Mouse (Mus musculus) kidney, postnatal 0 days (tissue): Measurements from ENCODE around the gene Pld5. TPM values are rescaled to one million over a fixed set of nuclear protein-coding genes. Genes with fewer than 3 reads are reported as not detected.
A peak's percentile ranks its signal among the peaks of the same experiment; 100 is the strongest.

Source experiments
- ATAC-seq: fragments of 200-750 bp; cut with Nextera tagmentation; replicated peaks from 2 replicates; pipeline ENCODE4 v1.8.0; 2017; ENCODE audit warnings: low read depth, moderate number of reproducible peaks, moderate TSS enrichment, moderate library complexity; ENCODE audit not compliant: low FRiP score
- DNase-seq: peaks from one replicate; pipeline ENCODE4 v3.0.0-alpha.2; 2016; ENCODE audit warnings: low spot score
- H3K27ac ChIP-seq: fragments of 300-500 bp; sonication (generic); 2 replicates; pipeline ENCODE4 v1.5.1; 2014; ENCODE audit warnings: mild to moderate bottlenecking
- H3K27me3 ChIP-seq: fragments of 300-500 bp; sonication (generic); 2 replicates; pipeline ENCODE4 v1.6.1; 2014; ENCODE audit warnings: low read length, mixed read lengths; ENCODE audit not compliant: insufficient read depth
- H3K36me3 ChIP-seq: fragments of 300-500 bp; sonication (generic); 2 replicates; pipeline ENCODE4 v1.6.1; 2014; ENCODE audit warnings: low read length, mixed read lengths; ENCODE audit not compliant: insufficient read depth
- H3K4me1 ChIP-seq: fragments of 300-500 bp; sonication (generic); replicated peaks from 2 replicates; pipeline ENCODE4 v1.6.1; 2014; ENCODE audit warnings: antibody characterized with exemption, low read length, mixed read lengths; ENCODE audit not compliant: insufficient read depth
- H3K4me2 ChIP-seq: fragments of 300-500 bp; sonication (generic); 2 replicates; pipeline ENCODE4 v1.6.1; 2014; ENCODE audit warnings: mild to moderate bottlenecking, low read length, moderate library complexity, mixed read lengths
- H3K4me3 ChIP-seq: fragments of 300-500 bp; sonication (generic); replicated peaks from 2 replicates; pipeline ENCODE4 v1.5.1; 2014; ENCODE audit warnings: low read depth, low read length
- H3K9ac ChIP-seq: fragments of 300-500 bp; sonication (generic); 2 replicates; pipeline ENCODE4 v1.6.1; 2014; ENCODE audit warnings: low read depth, low read length
- H3K9me3 ChIP-seq: fragments of 300-500 bp; sonication (generic); replicated peaks from 2 replicates; pipeline ENCODE4 v1.6.1; 2016; ENCODE audit warnings: low read length, inconsistent platforms, mixed read lengths
- CTCF ChIP-seq: IDR thresholded peaks from 2 replicates; pipeline ENCODE4 v1.5.1; 2016; ENCODE audit warnings: antibody characterized with exemption, low read depth, mild to moderate bottlenecking, moderate library complexity
- WGBS: fragments of 180-500 bp; shearing (Covaris S2); extraction: QIAGEN DNeasy Blood & Tissue Kit; methylation state at CpG from one replicate; pipeline ENCODE4 v1.1.7; 2014; 5-methylcytosine and 5-hydroxymethylcytosine counted together
- polyA plus RNA-seq: library from polyadenylated mRNA; unstranded; fragments of >200 nt; fragmentation: Nextera tagmentation; extraction: Ambion mirVana; gene quantifications from 2 replicates; pipeline ENCODE4 v1.2.1, GENCODE M21; 2015

Gene Pld5
- polyA plus RNA-seq, 1 experiment from 2014 or later, result 0.51 TPM

GRCm38 (mm10) chr1:176085952-176086648 is 189.0 kb downstream of the Pld5 start:
- Histone ChIP-seq H3K9me3 (no peaks in the 10 kb centered on the region), H3K4me1 (no peaks in the 10 kb centered on the region), H3K9ac (no peak overlapping the region), H3K27me3 (no peaks in the 10 kb centered on the region), H3K4me3 (no peak overlapping the region), H3K4me2 (no peak overlapping the region), H3K36me3 (no peaks in the 10 kb centered on the region), H3K27ac (no peak overlapping the region)
- ATAC-seq (no peak), DNase-seq (no peak)
- no peak for TF ChIP-seq CTCF
- 78% methylated on average over 13 of the region's 13 CpGs for WGBS

GRCm38 (mm10) chr1:176082306-176082705 is 192.8 kb downstream of the Pld5 start:
- Histone ChIP-seq H3K4me2 (no peak overlapping the region), H3K36me3 (no peaks in the 10 kb centered on the region), H3K27ac (no peak overlapping the region), H3K27me3 (no peaks in the 10 kb centered on the region), H3K4me3 (no peak overlapping the region), H3K9ac (no peak overlapping the region), H3K4me1 (no peaks in the 10 kb centered on the region), H3K9me3 (no peaks in the 10 kb centered on the region)
- no peak for DNase-seq
- TF ChIP-seq CTCF, result no peak
- no peak for ATAC-seq
- WGBS, result 28% methylated on average over 4 of the region's 4 CpGs

GRCm38 (mm10) chr1:176080969-176081368 is 194.1 kb downstream of the Pld5 start:
- 76% methylated on average over 2 of the region's 2 CpGs for WGBS
- no peak for ATAC-seq

GRCm38 (mm10) chr1:176078410-176078809 is 196.7 kb downstream of the Pld5 start:
- Histone ChIP-seq H3K27ac (no peak overlapping the region), H3K9ac (no peak overlapping the region), H3K4me1 (no peaks in the 10 kb centered on the region), H3K9me3 (no peaks in the 10 kb centered on the region), H3K27me3 (no peaks in the 10 kb centered on the region), H3K4me3 (no peak overlapping the region), H3K36me3 (no peaks in the 10 kb centered on the region), H3K4me2 (no peak overlapping the region)
- WGBS, result 50% methylated on average over 7 of the region's 7 CpGs
- ATAC-seq, result no peak
- no peak for TF ChIP-seq CTCF
- DNase-seq, result no peak

More at GRCm38 (mm10) chr1:176080969-176081368, 194.1 kb downstream of the Pld5 start:
- H3K9me3 ChIP-seq, result no peaks in the 10 kb centered on the region
- no peak for DNase-seq
- no peaks in the 10 kb centered on the region for H3K4me1 ChIP-seq
- H3K4me2 ChIP-seq, result no peak overlapping the region
- no peak overlapping the region for H3K4me3 ChIP-seq
- H3K9ac ChIP-seq, result no peak overlapping the region
- no peaks in the 10 kb centered on the region for H3K27me3 ChIP-seq
- no peaks in the 10 kb centered on the region for H3K36me3 ChIP-seq
- no peak overlapping the region for H3K27ac ChIP-seq
- TF ChIP-seq CTCF, result no peak

GRCm38 (mm10) chr1:176076799-176077198 is 198.3 kb downstream of the Pld5 start:
- Histone ChIP-seq H3K9me3 (no peaks in the 10 kb centered on the region), H3K27ac (no peak overlapping the region), H3K4me1 (no peaks in the 10 kb centered on the region), H3K36me3 (no peaks in the 10 kb centered on the region), H3K4me2 (no peak overlapping the region), H3K4me3 (no peak overlapping the region), H3K9ac (no peak overlapping the region), H3K27me3 (no peaks in the 10 kb centered on the region)
- no peak for TF ChIP-seq CTCF
- DNase-seq (no peak), ATAC-seq (no peak)

- Histone ChIP-seq H3K9ac (no peak overlapping the region), H3K27me3 (no peaks in the 10 kb centered on the region), H3K4me1 (no peaks in the 10 kb centered on the region), H3K9me3 (no peaks in the 10 kb centered on the region), H3K4me2 (no peak overlapping the region), H3K36me3 (no peaks in the 10 kb centered on the region), H3K4me3 (no peak overlapping the region), H3K27ac (no peak overlapping the region)
- DNase-seq, result no peak
- ATAC-seq, result no peak
- TF ChIP-seq CTCF, result no peak
Measured at GRCm38 (mm10) chr1:176075810-176076209, 199.3 kb downstream of the Pld5 start.

- Histone ChIP-seq H3K27ac (no peak overlapping the region), H3K27me3 (no peaks in the 10 kb centered on the region), H3K4me3 (no peak overlapping the region), H3K4me1 (no peaks in the 10 kb centered on the region), H3K9ac (no peak overlapping the region), H3K4me2 (no peak overlapping the region), H3K36me3 (no peaks in the 10 kb centered on the region), H3K9me3 (no peaks in the 10 kb centered on the region)
- DNase-seq (peak; percentile 21), ATAC-seq (peak; percentile 78)
- WGBS, result 68% methylated on average over 1 of the region's 1 CpGs
- no peak for TF ChIP-seq CTCF
Measured at GRCm38 (mm10) chr1:176075409-176075808, 199.7 kb downstream of the Pld5 start.
